Mouse (Mus musculus) thymus, postnatal 0 days (tissue): ENCODE data around the gene Snx8. TPM values are rescaled to one million over a fixed set of nuclear protein-coding genes. Genes with fewer than 3 reads are reported as not detected.

Experiments used
- DNase-seq: peaks from one replicate; pipeline ENCODE4 v3.0.0-alpha.2; 2015; ENCODE audit warnings: low spot score
- polyA plus RNA-seq: library from polyadenylated mRNA; unstranded; fragments of >200 nt; fragmentation: Nextera tagmentation; extraction: Ambion mirVana; gene quantifications from 2 replicates; pipeline ENCODE4 v1.2.1, GENCODE M21; 2015

Snx8 gene
- polyA plus RNA-seq: 6.3 and 6.5 TPM in 2 replicates

DNA sequence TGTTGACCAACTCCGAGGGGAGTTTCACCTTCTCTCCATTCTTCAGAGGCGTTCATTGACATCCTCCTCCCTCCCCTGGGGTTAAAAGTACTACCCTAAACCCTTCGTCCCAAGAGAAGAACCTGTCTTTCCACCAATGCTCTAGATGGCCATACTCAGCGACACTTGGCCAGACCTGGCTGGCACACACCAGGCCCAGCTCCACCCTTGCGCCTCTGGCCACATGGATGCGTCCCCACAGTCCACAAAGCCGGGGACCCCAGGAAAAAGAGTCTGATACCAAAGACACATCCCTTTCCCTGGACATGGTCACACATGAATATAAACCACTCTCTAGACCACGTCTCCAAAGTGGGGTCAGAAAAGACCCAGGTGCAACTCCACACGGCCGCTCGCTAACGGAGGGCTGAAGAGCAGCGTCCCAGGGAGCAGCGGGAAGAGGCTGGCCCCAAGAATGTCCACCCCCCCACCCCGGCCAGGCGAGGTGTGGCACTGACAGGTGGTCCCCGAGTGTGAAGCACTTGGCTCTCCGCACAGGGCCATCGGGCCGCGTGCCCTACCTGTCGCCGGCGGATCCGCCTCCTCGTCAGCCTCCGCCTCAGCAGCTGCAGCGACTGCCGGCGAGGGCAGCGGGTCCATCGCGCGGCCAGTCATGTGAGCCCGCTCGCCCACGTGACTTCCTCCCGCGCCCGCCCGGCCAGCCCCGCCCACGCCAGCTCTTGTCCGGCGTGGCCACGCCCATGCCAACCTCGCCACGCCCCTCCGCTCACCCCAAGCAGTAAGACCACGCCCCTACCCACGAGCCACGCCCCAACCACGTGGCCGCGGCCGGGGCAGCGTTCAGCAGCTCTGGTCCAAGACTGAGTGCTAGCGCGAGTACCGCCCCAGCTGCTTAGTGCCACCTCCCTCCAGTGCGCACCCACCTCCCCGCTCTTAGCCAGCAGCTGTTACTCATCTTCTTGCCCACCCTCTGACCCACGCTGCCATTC lies at the start of gene Snx8:
Snx8 (minus strand) TSS at position 675 of the 989 bp plus-strand sequence.
- DNase-seq: peak; percentile 69

DNA sequence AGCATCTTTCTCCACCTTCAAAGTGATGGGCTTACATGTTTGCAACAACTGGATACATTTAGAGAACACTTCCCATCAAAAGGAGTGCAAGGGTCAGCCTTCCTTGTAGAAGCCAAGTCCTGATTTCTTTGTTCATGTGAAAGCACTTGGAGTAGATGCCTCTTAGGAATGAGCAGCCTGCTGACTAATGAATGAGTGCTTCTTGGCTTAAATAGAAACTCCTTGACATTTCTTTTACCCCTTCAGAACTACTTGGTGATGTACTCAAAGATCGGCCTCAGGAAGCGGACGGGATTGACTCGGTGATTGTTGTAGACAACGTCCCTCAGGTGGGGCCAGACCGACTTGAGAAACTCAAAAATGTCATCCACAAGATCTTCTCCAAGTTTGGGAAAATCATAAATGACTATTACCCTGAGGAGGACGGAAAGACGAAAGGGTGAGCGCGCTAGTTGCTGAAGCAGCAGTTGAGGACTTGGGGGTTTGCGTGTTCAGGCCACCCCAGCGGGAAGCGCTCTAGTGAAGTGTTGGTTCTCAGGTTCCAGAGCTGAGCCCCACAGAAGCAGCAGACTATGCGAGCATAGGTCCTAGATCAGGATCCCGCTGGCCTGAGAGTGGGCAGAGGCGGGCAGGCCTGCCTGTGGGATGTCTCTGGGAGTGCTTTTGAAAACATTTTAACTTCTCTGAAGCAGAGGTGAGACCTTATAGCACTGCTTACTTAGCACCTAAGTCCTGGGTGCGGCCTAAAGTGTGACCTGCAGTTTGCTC lies 36.1 kb upstream of the Snx8 start:
- DNase-seq: no peak

GRCm38 (mm10) chr5:140420616-140421015 lies 31.6 kb upstream of the Snx8 start:
- DNase-seq: no peak

GRCm38 (mm10) chr5:140419442-140420080 lies 30.5 kb upstream of the Snx8 start:
- DNase-seq: peak; percentile 25

- DNase-seq: peak; percentile 95
Observed at GRCm38 (mm10) chr5:140418489-140419441, 29.7 kb upstream of the Snx8 start, which contains the start of gene Eif3b. Gene Eif3b (plus strand): TSS chr5:140419328.

- no peak for DNase-seq
Observed at GRCm38 (mm10) chr5:140418106-140418488, 29.0 kb upstream of the Snx8 start.

GRCm38 (mm10) chr5:140414647-140415046 lies 25.6 kb upstream of the Snx8 start:
- DNase-seq: no peak

DNA sequence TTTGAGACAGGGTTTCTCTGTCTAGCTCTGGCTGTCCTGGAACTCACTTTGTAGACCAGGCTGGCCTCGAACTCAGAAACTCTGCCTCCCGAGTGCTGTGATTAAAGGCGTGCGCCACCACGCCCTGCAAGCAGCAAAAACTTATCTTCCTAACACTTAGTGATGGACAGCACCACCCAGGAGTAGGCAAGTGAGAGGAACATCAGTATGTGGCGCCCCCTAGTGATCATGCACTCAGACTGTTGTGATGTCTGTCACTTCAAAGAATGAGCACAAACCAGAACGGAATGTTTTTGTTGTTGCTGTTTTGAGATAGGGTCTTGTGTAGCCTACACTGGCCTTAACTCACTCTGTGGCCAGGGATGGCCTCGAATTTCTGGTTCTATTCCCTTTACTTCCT lies 22.3 kb upstream of the Snx8 start:
- peak; percentile 64 for DNase-seq

- no peak for DNase-seq
Observed at GRCm38 (mm10) chr5:140408801-140409200, 19.7 kb upstream of the Snx8 start.

DNA sequence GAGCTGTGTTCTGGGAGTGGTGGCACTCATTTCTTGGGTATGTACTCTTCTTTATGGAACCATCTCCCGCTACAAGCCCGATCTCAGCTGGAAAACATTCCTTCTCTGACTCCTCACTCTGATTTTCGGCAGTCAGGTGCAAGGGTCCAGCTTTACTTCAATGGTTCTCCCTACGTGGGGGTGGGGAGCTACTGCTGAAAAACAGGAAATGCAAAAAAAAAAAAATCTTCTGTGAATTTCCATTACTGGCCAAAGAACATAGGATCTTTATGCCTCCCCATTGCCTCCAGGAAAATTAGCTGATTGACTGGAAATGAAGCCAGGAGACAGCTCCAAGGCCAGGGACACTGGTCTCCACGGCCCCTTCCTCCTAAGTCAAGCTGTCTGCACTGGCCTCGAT lies 17.6 kb upstream of the Snx8 start:
- DNase-seq: no peak

GRCm38 (mm10) chr5:140405126-140405525 lies 16.1 kb upstream of the Snx8 start:
- DNase-seq: no peak

DNA sequence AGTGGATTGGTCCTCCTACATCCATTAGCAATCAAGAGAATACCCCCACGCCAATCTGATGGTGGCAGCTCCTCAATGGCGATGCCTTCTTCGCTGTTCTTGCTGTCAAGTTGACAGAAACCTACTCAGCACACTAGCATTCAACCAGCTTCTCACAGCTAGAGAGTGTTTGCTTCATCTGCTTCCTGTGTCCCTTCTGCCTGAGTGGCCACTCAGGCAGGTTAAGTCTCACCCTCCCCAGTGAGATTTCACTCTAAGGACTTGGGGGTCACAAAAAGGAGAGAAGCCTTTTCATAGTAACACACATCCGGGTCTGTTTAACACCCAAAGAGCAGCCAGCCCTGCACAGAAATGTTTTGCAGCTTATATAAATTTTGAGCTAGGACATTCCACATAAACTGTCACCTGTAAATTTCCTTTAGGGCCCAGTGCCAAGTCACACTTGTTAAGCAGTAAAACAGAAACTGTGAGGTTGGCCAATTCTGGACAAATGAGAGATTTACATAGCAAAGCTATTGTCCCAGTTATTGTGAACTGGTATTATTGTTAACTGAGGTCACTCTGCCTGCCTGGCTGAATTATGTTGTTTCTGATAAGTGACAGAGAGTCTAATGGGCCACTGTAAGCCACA lies 13.7 kb upstream of the Snx8 start:
- DNase-seq: no peak

DNA sequence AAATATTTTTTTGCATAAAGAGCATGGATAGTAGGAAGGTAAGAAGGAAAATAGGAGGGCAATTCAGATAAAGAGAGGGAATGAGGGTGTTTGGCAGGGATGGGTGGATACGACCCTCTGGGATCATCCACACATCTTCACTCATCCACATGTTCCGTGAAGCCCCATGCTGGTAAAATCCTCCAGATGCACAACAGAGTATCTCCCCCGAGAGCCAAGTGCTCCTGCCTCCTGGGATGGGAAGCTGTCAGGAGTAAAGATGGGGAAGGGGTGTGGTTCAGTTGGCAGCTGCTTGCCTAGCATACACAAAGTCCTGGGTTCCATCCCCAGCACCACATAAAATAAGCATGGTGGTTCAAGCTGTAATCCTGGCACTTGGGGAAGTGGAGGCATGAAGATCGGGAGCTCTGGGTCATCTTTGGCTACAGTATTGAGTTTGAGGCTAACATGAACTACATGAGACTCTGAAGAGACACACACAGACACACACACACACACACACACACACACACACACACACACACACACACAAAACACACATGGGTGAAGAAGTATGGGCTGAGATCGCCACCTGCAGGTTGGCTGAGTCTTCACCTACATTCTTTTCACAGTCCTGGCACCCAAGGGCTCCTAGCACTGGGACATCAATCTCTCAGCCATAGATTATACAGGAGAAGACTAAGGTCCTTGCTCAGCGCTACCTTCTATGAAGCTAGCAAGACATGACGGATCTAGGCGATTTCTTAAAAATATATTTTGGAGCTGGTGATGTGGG lies 7.3 kb upstream of the Snx8 start:
- peak; percentile 31 for DNase-seq

- DNase-seq: no peak
Observed at GRCm38 (mm10) chr5:140392701-140393100, 3.6 kb upstream of the Snx8 start.

DNA sequence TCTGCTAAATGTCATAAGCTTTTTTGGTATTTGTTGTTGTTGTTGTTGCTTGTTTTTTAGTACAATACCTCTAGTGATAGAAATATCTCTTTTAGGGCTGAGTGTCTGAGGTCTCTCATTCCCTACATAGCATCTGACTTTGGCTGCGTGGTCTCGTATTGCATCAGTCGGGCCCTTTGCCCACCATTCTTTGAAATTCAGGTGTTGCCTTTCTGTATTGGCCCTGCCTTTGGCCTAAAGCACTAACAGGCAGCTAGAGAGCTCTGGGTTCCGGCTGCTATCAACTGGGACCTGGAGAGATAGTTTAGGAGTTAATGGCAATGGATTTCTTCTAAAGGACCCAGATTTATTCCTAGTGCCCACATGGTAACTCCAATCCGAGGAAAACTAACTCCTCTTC lies 2.9 kb upstream of the Snx8 start:
- no peak for DNase-seq

- no peak for DNase-seq
Observed at GRCm38 (mm10) chr5:140391435-140391834, 2.4 kb upstream of the Snx8 start.

GRCm38 (mm10) chr5:140389647-140390046 lies 585 bp upstream of the Snx8 start:
- no peak for DNase-seq

DNA sequence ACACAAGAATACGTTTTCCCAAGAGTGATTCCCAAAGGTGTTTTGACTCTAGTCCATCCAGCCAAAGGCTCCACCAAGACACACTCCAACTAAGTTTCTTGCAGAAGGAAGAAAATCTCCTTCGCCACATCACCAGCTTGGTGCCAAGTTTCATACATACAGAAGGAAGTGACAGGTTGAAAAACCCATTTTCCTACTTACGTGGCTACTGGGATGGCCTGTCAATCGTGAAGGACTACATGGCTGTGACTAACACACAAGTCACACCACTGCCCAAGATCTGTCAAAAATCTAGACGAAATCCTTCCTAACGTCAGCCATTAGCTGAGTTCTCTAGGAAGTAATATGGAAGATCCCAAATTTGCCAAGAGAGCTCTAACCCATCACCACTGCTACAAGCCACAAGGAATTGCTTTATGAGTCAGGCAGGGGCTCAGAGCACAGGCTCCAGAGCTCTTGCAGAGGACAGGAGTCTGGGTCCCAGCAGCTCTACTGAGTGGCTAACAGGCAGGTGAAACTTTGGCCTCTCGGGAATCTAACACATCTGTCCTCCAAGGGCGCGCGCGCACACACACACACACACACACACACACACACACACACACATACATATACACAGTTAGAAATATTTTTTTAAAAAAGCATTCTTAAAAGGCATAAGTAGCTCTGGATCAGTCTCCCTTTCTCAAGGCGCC lies 1.1 kb downstream of the Snx8 start:
- DNase-seq: no peak

DNA sequence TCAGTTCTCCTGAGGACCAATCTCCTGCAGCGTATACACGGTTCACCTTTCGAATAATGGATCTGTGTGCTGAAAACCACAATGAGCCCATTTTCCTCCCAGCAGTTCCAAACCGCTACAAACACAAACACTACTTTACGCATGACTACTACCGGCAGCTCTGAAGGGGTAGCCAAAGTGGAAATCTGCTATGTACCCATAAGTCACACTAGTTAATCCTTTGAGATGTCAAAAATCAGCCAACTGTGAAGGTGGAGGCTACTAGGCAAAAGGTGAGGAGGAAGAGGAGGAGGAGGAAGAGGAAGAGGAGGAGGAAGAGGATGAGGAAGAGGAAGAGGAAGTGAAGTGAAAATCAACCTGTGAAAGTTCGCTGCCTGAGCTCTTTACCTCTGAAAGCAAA lies 1.8 kb downstream of the Snx8 start:
- DNase-seq: no peak
